Mouse (Mus musculus) neural tube, embryonic 15.5 days (tissue): Measurements from ENCODE around the gene Dcaf6. TPM values are rescaled to one million over a fixed set of nuclear protein-coding genes. Genes with fewer than 3 reads are reported as not detected.

Experiments
- ATAC-seq: fragments of 200-750 bp; cut with Nextera tagmentation; 2 replicates; pipeline ENCODE4 v1.8.0; 2017; ENCODE audit warnings: mild to moderate bottlenecking, moderate TSS enrichment, moderate library complexity; ENCODE audit not compliant: low FRiP score
- H3K27ac ChIP-seq: fragments of 300-500 bp; sonication (generic); replicated peaks from 2 replicates; pipeline ENCODE4 v1.5.1; 2015; ENCODE audit warnings: mild to moderate bottlenecking, inconsistent platforms
- H3K27me3 ChIP-seq: fragments of 300-500 bp; sonication (generic); replicated peaks from 2 replicates; pipeline ENCODE4 v1.6.1; 2015; ENCODE audit warnings: inconsistent platforms
- H3K36me3 ChIP-seq: fragments of 300-500 bp; sonication (generic); 2 replicates; pipeline ENCODE4 v1.6.1; 2015; ENCODE audit warnings: inconsistent platforms
- H3K4me1 ChIP-seq: fragments of 300-500 bp; sonication (generic); 2 replicates; pipeline ENCODE4 v1.6.1; 2015; ENCODE audit warnings: inconsistent platforms
- H3K4me2 ChIP-seq: fragments of 300-500 bp; sonication (generic); 2 replicates; pipeline ENCODE4 v1.6.1; 2015; ENCODE audit warnings: inconsistent platforms, mild to moderate bottlenecking, moderate library complexity
- H3K4me3 ChIP-seq: fragments of 300-500 bp; sonication (generic); replicated peaks from 2 replicates; pipeline ENCODE4 v1.5.1; 2015; ENCODE audit warnings: mild to moderate bottlenecking, inconsistent platforms
- H3K9ac ChIP-seq: fragments of 300-500 bp; sonication (generic); replicated peaks from 2 replicates; pipeline ENCODE4 v1.6.1; 2015; ENCODE audit warnings: mild to moderate bottlenecking, inconsistent platforms
- H3K9me3 ChIP-seq: fragments of 300-500 bp; sonication (generic); replicated peaks from 2 replicates; pipeline ENCODE4 v1.6.1; 2016; ENCODE audit warnings: inconsistent platforms
- WGBS: fragments of 180-500 bp; shearing (Covaris S2); methylation state at CpG from one replicate; pipeline ENCODE4 v1.1.7; 2015; ENCODE audit warnings: mixed read lengths; 5-methylcytosine and 5-hydroxymethylcytosine counted together
- polyA plus RNA-seq: library from polyadenylated mRNA; unstranded; fragments of >200 nt; fragmentation: Nextera tagmentation; extraction: Ambion mirVana; gene quantifications from 2 replicates; pipeline ENCODE4 v1.2.1, GENCODE M21; 2015

The Dcaf6 gene
- 16.0 and 16.6 TPM in 2 replicates for polyA plus RNA-seq

DNA sequence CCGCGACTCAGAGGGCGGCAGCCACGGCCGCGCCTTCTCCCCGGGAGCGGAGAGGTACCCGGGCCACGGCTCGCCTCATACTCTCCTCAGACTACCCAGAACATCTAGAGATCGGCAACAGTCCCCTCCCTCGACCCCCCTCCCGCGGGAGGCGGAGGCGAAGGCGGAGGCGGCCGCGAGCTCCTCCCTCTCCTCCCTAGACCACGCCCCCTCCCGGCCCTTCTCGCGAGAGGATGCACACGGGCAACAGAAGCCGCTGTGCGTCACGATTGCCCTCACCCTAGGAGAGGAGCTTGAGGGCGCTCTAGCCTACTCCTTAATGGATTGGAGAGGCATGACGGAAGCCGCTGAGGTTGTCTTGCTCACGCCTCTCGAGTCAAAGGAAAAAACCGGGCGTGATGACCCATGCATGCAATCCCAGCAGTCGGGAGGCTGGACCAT, at the start of gene Dcaf6, which contains the start of gene Mpc2:
Gene Dcaf6, minus strand, starts transcription at position 116 of the 441 bp plus-strand sequence.
Gene Mpc2, plus strand, starts transcription at position 278 of the 441 bp plus-strand sequence.
- ATAC-seq = peak; percentile 96
- peak within 1 kb of the TSS; percentile 89 for H3K4me3 ChIP-seq
- no peaks in the 10 kb centered on the region for H3K27me3 ChIP-seq
- peak within 1 kb of the TSS; percentile 96 for H3K27ac ChIP-seq
- H3K4me2 ChIP-seq = peak within 1 kb of the TSS; percentile 87
- no peaks in the 10 kb centered on the region for H3K9me3 ChIP-seq
- H3K9ac ChIP-seq = peak within 1 kb of the TSS; percentile 81
- H3K4me1 ChIP-seq = peaks cover 20% of the 10 kb centered on the region
- WGBS = under 1% methylated on average over 33 of the region's 37 CpGs
- no peaks in the 10 kb centered on the region for H3K36me3 ChIP-seq

DNA sequence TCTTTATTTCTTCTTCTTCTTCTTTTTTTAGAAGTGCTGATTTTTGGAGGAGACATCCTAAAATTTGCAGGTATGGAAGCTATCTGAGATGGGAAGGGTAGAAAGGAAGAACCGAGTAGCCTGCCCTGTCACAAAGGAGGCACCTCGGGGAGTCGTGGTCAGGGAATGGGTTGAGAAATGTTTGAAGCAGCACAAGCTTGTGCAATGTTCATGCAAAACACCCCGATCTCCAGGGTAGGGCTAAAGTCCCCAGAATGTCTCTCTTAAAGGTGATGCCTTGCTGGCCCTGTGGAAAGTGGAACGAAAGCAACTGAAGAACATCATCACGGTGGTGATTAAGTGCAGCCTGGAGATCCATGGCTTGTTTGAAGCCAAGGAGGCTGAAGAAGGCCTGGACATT, 46.0 kb upstream of the Dcaf6 start:
- no peaks in the 10 kb centered on the region for H3K9me3 ChIP-seq
- no peaks in the 10 kb centered on the region for H3K4me1 ChIP-seq
- H3K9ac ChIP-seq = no peak overlapping the region
- no peaks in the 10 kb centered on the region for H3K27me3 ChIP-seq
- no peaks in the 10 kb centered on the region for H3K36me3 ChIP-seq
- H3K4me2 ChIP-seq = no peak overlapping the region
- WGBS = 90% methylated on average over 6 of the region's 6 CpGs
- ATAC-seq = no peak
- H3K4me3 ChIP-seq = no peak overlapping the region
- H3K27ac ChIP-seq = no peak overlapping the region

DNA sequence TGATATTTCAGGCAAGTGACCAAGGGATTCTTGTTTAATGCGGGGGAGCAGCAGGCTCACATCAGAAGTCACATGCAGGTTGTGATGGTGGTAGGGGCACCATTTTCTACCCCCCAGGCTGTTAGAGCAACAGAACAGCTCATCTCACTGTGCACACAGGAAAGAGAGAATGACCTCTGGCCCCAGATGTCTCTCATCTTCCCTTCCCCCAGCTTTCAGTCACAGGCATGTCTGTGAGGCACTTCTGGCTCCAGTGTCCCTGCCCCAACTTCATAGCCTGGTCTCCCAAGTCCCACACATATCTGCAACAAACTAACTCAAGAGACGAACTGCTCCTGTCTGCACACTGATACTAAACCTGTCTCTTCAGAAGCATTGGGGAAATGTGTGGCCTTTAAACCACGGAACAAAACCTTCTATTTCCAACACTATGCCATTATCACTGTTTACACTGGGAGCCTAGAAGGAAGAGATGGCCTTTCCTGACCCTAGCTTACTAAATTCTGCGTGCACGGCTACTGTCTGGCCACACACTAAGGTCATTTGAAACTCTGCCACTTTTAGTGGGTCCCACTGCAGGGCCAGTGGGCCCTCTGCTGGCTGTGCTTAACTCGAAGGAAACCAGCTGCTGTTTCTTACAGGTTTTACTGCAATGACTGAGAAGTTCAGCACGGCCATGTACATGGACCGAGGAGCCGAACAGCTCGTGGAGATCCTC, 43.2 kb upstream of the Dcaf6 start:
- Histone ChIP-seq H3K4me3 (no peak overlapping the region), H3K27ac (no peak overlapping the region), H3K4me2 (no peak overlapping the region), H3K27me3 (no peaks in the 10 kb centered on the region), H3K4me1 (no peaks in the 10 kb centered on the region), H3K9ac (no peak overlapping the region), H3K36me3 (no peaks in the 10 kb centered on the region), H3K9me3 (no peaks in the 10 kb centered on the region)
- 64% methylated on average over 10 of the region's 10 CpGs for WGBS
- ATAC-seq = no peak

DNA sequence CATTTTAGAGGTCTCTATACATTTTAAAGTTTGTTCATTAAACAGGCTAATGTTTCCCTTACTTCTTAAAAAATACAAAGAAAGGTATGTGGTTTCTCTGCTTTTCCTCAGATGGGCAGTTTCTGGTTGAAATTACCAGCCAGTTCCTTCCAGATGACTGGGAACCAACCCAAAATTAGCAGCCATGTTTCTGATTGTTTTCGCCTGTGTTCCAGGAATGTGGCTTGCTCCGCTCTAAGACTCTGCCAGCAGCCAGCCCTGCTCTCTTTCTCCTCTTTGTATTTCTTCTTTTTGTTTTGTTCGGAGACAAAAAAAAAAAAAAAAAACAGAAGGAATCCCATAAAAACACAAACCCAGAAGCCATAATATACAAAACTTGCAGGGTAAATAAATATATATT, 38.6 kb upstream of the Dcaf6 start:
- Histone ChIP-seq H3K27ac (no peak overlapping the region), H3K36me3 (no peaks in the 10 kb centered on the region), H3K4me1 (no peaks in the 10 kb centered on the region), H3K27me3 (no peaks in the 10 kb centered on the region), H3K4me3 (no peak overlapping the region), H3K4me2 (no peak overlapping the region), H3K9ac (no peak overlapping the region), H3K9me3 (no peaks in the 10 kb centered on the region)
- 47% methylated on average over 3 of the region's 3 CpGs for WGBS
- ATAC-seq = no peak

DNA sequence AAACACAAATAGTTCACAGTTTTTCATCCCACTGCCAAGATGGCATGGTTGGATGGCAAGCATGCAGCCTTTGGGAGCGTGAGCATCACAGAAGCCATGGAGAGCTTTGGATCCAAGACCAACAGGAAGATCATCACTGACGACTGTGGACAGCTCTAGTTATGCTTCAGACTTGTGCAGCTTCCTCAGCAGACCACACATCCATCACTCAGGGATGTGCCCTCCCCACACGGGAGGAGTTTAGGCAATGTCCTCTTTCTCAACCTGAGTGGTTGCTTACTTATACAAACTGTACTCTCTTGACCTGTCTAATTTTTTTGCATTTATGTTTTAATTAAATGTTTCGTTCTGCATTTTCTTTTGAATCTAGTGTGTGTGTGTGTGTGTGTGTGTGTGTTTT, 28.9 kb upstream of the Dcaf6 start:
- no peak overlapping the region for H3K4me2 ChIP-seq
- H3K9me3 ChIP-seq = no peaks in the 10 kb centered on the region
- H3K9ac ChIP-seq = no peak overlapping the region
- H3K36me3 ChIP-seq = 0 out of 2 replicates have a peak, but pooled peaks cover 4% of the 10 kb centered on the region
- H3K27me3 ChIP-seq = no peaks in the 10 kb centered on the region
- 86% methylated on average over 4 of the region's 4 CpGs for WGBS
- H3K4me3 ChIP-seq = no peak overlapping the region
- H3K4me1 ChIP-seq = no peaks in the 10 kb centered on the region
- no peak for ATAC-seq
- H3K27ac ChIP-seq = no peak overlapping the region

DNA sequence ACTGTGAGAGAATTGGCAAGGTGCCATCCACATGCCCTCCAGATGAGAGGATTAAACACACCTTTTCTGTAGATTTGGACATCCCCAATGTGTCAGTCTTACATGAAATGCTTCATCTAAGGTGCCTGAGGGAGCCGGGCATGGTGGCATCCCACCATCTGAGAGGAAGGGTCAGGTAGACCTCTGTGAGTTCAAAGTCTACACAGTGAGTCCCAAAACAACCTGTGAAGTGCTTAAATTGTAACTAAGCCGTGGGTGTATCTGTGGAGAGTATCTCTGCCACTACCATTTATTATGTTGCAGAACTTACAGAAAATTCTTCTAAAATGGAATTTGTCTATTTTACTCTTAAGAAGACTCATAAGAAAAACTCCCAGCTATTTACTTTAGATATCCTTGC, 25.8 kb upstream of the Dcaf6 start:
- Histone ChIP-seq H3K9ac (no peak overlapping the region), H3K36me3 (peaks cover 11% of the 10 kb centered on the region), H3K4me3 (no peak overlapping the region), H3K27ac (no peak overlapping the region), H3K9me3 (no peaks in the 10 kb centered on the region), H3K4me2 (no peak overlapping the region), H3K4me1 (no peaks in the 10 kb centered on the region), H3K27me3 (no peaks in the 10 kb centered on the region)
- WGBS = 89% methylated on average over 2 of the region's 2 CpGs
- ATAC-seq = no peak

DNA sequence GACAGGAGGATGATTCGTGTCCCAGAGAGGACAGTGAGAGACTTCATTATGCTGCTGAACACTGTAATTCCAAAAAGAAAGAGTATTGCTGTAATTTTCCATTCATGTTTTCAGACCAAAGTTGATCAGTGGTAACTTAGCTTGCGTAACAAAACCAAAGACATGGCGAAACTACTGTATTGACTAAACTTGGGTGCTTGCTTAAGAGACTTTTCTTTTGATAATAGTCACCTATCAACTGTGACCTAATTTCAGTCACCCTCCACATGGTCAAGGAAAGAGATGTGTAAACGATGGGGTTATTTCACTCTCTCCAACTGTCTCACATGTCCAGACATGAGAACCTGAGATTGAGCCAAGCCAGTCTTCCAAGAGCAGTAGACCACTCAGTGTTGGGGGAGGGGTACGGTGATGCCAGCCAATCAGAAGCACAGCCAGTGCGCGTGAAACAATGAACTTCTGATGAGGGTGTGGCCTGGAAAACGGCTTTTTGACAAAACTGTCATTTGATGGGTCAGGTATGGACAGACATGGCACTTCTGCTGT, 24.5 kb upstream of the Dcaf6 start, which contains the start of gene Adcy10:
Gene Adcy10, plus strand, starts transcription at position 496 of the 546 bp plus-strand sequence.
- H3K4me2 ChIP-seq = no peak within 1 kb of the TSS
- no peak for ATAC-seq
- no peaks in the 10 kb centered on the region for H3K9me3 ChIP-seq
- H3K9ac ChIP-seq = no peak within 1 kb of the TSS
- no peaks in the 10 kb centered on the region for H3K4me1 ChIP-seq
- 92% methylated on average over 8 of the region's 8 CpGs for WGBS
- H3K4me3 ChIP-seq = no peak within 1 kb of the TSS
- peaks cover 23% of the 10 kb centered on the region for H3K36me3 ChIP-seq
- H3K27ac ChIP-seq = no peak within 1 kb of the TSS
- no peaks in the 10 kb centered on the region for H3K27me3 ChIP-seq

DNA sequence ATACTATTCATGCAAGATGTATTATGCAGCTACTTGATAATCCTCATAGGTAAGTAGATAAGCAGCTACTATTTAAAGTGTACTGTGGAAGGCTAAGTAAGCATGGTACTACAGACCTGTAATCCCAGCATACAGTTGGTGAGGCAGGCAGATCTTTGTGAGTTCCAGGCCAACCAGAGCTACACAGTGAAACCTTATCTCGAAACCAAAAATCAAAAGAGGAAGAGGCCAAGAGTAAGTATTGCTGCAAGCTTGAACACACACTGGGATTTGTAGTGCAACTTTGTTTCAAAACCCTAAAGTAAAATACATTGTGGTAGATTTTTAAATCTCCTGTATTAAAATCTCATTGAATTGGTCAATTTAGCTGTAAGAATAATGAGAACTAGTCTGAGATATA, 11.2 kb upstream of the Dcaf6 start:
- Histone ChIP-seq H3K4me1 (no peaks in the 10 kb centered on the region), H3K27ac (no peak overlapping the region), H3K27me3 (no peaks in the 10 kb centered on the region), H3K4me3 (no peak overlapping the region), H3K9ac (no peak overlapping the region), H3K9me3 (no peaks in the 10 kb centered on the region), H3K4me2 (no peak overlapping the region), H3K36me3 (no peaks in the 10 kb centered on the region)
- ATAC-seq = no peak
- WGBS = 95% methylated on average over 1 of the region's 1 CpGs

DNA sequence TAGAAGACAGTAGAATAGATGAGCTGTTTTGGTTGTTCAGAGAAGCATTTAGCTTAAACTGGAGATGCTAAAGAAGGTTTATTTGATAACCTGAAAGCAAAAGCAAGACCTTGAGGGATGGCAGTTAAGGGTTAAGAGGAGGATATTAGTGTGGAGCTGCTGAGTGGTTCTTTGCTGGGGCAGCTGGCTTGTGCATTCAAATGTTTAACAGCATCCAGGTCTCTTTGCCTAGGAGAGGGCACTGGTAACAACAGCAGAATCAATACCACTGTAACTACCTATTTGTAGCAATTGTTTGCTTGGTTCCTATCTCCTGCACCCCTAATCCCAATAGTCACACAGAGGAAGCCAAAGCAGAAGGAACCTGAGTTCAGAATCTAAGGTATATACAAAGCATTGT, 9.4 kb upstream of the Dcaf6 start:
- Histone ChIP-seq H3K4me2 (no peak overlapping the region), H3K36me3 (no peaks in the 10 kb centered on the region), H3K27me3 (no peaks in the 10 kb centered on the region)

DNA sequence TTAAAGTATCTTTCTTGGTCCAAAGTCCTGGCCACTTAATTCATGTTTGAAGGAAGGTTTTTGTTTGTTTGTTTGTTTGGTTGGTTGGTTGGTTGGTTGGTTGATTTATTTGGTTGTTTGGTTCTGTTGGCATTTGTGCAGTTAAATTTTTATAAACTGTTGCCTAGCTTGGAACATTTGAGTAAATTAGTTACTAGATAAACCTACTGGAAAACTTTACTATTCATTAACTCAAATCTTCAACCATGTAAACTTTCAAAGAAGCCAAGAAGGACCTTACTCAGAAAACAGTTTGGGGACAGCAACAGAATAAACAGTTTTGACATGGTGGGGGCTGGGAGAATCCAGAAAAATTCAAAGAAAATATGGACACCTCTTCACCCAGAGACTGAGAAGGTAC, 8.7 kb upstream of the Dcaf6 start:
- no peak overlapping the region for H3K27ac ChIP-seq
- H3K36me3 ChIP-seq = no peaks in the 10 kb centered on the region
- no peak overlapping the region for H3K9ac ChIP-seq
- H3K27me3 ChIP-seq = no peaks in the 10 kb centered on the region
- H3K9me3 ChIP-seq = no peaks in the 10 kb centered on the region
- H3K4me1 ChIP-seq = no peaks in the 10 kb centered on the region
- H3K4me3 ChIP-seq = no peak overlapping the region
- H3K4me2 ChIP-seq = no peak overlapping the region
- ATAC-seq = no peak

More for the DNA sequence above, 9.4 kb upstream of the Dcaf6 start:
- Histone ChIP-seq H3K4me1 (no peaks in the 10 kb centered on the region), H3K9ac (no peak overlapping the region), H3K27ac (no peak overlapping the region), H3K9me3 (no peaks in the 10 kb centered on the region), H3K4me3 (no peak overlapping the region)
- ATAC-seq = no peak

DNA sequence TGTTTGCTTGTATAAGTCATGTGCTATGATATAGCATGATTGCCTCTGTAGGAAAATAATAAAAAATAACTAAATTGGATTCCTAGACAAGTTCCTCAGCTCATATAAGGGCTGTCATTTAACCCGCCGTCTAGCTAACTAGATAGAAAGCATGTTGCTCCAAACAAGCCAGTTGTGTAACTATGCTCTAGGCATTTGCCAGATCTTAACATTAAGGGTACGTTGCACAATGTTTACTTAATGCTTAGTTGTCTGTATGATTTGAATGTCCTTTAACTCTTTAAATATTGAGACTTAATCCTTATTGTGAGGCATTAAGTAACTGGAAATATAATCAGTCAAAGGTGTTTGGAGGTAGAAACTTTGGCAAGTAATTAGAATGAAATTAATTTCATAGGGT, 4.3 kb upstream of the Dcaf6 start:
- Histone ChIP-seq H3K9ac (no peak overlapping the region), H3K9me3 (no peaks in the 10 kb centered on the region), H3K36me3 (no peaks in the 10 kb centered on the region), H3K4me3 (no peak overlapping the region), H3K4me2 (no peak overlapping the region), H3K4me1 (peaks cover 8% of the 10 kb centered on the region), H3K27ac (no peak overlapping the region), H3K27me3 (no peaks in the 10 kb centered on the region)
- ATAC-seq = no peak
- WGBS = 92% methylated on average over 3 of the region's 3 CpGs

DNA sequence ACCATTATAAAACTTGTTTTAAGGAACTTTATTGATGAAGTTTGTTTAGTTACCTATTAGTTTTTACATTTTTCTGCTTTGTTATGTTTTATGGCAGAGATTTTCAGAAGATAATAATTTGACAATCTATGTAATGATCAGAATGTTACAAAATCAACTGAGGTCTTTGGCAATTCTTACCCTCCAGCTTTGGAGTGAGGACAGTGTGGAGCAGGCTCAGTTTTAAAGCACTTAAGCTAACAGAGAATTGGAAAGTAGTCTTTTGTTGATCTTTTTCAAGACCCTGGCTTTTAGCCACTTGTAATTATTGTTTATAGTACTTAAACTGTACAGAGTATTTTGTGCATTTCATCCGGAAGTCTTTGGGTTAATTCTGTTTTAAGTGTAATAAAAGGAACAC, 2.6 kb upstream of the Dcaf6 start:
- Histone ChIP-seq H3K27me3 (no peaks in the 10 kb centered on the region), H3K4me3 (no peak overlapping the region), H3K4me2 (no peak overlapping the region), H3K9me3 (no peaks in the 10 kb centered on the region), H3K36me3 (no peaks in the 10 kb centered on the region), H3K9ac (no peak overlapping the region), H3K27ac (no peak overlapping the region), H3K4me1 (peaks cover 20% of the 10 kb centered on the region)
- no peak for ATAC-seq
- whole genome bisulfite sequencing = 90% methylated on average over 1 of the region's 1 CpGs
